Mouse (Mus musculus) large intestine, adult 2 months (tissue): ENCODE measurements around the gene Hist1h2ao. TPM values are rescaled to one million over a fixed set of nuclear protein-coding genes. Genes with fewer than 3 reads are reported as not detected.
A peak's percentile ranks its signal among the peaks of the same experiment; 100 is the strongest.
"Not testable (repeated sequence)": the region's sequence is repeated elsewhere in the genome, so short reads cannot be mapped to it uniquely, and the experiment has no call there.

Source experiments
- DNase-seq: peaks from one replicate; pipeline ENCODE4 v3.0.0-alpha.2; 2012; ENCODE audit warnings: low read depth, low spot score
- WGBS: fragments of 180-500 bp; shearing (Covaris S2); methylation state at CpG from one replicate; pipeline ENCODE4 v1.1.7; 2018; 5-methylcytosine and 5-hydroxymethylcytosine counted together
- polyA plus RNA-seq: library from polyadenylated mRNA; depleted of rRNA; stranded (reverse); fragments of >200 nt; gene quantifications from 2 replicates; pipeline ENCODE4 v1.2.3, GENCODE M21; 2012; rRNA removed

Gene Hist1h2ao
- polyA plus RNA-seq: not detected in 2 replicates

DNA sequence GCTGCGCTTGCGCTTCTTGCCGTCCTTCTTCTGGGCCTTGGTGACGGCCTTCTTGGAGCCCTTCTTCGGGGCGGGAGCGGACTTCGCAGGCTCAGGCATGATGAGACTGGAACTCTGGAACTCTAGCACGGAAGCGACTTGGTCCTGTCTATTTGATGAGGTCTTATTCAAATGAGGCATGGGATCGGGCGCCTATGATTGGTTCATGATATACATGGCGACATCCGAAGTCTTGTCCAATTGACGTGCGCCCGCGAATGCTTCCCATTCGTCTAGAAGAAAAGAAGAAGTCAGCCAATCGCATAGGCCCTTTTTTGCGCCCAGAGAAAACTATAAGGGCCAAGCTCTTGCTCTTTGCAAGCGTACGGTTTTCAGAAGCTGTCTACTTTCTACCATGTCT lies at the start of gene Hist1h2ao, which contains the start of gene Hist1h2bq:
Gene Hist1h2ao (plus strand): TSS at position 393 of the 400 bp plus-strand sequence.
Gene Hist1h2bq (minus strand): TSS at position 125 of the 400 bp plus-strand sequence.
- not testable (repeated sequence) for DNase-seq
- WGBS: no CpG with 5 or more reads among the region's 23 CpGs

DNA sequence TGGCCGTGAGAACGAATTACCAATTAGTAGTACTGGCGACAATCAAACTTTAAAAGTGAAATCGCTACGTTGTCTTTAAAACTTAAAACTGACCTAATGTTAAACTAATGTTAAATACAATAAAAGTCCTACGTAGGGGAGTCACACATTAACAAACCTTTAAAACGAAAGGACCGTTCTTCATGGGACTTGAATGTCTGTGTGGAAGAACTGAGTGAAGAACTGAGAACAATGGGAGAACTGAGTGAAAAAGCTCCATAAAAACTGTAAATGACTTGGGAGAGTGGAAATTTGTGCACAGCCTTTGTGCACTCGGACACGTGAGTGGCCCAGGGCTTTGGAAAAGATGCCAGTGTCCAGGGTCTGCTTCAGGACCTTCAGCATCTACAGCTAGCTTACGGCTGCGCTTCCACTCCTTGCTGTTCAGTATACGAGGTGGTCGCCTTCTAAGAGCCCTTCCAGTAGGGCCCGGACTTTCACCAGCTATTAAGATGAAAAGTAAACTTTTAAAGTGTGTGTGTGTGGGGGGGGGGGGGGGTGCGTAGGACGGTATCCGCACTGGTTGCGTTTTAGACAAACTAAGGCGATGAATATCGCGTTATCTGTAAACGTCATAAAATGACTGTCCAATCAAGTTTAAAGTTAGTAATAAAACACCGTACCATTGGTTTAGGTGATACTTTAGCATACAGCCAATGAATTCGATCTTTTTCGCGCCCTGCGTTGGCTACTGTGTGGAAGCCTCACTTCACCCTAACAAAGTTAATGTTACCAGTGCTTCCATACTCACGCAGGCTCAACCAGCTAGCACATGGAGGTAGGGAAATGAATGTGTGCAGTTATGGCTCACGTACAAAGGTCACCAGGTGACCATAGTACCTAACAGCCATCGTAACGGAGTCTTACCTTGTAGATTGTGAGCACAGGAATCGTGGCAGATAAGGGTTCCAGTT lies 31.2 kb upstream of the Hist1h2ao start:
- under 1% methylated on average over 33 of the region's 33 CpGs for WGBS
- peak; percentile 83 for DNase-seq

DNA sequence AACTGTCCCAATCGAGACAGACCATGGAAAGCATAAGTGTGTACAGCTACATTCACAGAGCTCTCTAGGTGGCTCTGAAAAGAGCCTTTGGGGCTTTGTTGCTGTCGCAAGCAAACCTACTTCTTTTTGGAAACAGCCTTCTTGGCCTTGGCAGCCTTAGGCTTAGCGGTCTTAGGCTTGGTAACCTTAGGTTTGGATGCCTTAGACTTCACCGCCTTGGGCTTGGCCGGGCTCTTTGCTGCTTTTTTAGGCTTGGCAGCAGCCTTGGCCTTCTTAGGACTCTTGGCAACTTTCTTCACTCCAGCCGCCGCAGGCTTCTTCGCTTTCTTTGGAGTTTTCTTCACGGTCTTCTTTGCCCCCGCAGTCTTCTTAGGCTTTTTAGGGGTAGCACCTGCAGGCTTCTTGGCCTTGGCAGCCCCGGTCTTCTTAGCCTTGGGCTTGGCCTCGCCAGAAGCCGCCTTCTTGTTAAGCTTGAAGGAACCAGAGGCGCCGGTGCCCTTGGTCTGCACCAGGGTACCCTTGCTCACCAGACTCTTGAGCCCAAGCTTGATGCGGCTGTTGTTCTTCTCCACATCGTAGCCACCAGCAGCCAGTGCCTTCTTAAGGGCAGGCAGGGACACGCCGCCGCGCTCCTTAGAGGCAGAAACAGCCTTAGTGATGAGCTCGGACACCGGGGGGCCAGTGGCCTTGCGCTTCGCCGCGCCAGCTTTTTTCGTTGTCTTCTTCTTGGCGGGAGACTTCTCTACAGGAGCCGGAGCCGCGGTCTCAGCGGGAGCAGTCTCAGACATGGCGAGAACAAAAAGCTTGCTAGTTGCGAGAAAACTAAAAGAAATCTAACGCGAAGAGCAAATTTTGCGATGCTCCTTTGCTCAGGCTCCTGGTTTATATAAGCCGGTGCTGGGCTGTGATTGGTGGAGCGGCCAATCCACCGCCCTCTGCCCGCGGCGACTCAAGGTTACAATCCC lies 30.2 kb upstream of the Hist1h2ao start, which contains the start of gene Hist1h1b:
Gene Hist1h1b (minus strand): TSS at position 859 of the 965 bp plus-strand sequence.
- no peak for DNase-seq
- under 1% methylated on average over 44 of the region's 44 CpGs for WGBS

DNA sequence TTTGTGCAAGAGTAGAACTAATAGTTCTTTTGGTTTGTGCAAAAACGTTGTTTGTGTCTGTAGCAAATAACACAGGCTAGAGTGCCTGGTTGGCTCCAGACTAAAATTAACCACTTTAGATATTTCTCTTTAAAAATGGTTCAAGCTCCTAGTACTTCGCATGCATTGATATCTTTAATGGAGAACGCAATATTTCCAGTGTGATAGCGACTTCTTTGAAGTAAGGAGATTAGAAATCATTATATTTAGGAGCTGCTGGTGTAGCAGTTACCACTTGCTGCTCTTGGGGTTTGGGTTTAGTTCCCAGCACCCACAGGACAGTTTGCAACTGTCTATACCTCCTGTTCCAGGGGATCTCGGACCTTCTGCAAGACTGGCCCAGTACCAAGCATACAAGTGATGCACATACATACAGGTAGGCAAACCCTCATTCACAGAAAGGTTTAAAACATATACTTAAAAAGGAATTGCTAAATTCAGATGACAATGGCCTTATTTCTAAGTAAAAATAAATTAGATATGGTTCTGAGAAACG lies 29.2 kb upstream of the Hist1h2ao start:
- 43% methylated on average over 6 of the region's 6 CpGs for WGBS
- no peak for DNase-seq

DNA sequence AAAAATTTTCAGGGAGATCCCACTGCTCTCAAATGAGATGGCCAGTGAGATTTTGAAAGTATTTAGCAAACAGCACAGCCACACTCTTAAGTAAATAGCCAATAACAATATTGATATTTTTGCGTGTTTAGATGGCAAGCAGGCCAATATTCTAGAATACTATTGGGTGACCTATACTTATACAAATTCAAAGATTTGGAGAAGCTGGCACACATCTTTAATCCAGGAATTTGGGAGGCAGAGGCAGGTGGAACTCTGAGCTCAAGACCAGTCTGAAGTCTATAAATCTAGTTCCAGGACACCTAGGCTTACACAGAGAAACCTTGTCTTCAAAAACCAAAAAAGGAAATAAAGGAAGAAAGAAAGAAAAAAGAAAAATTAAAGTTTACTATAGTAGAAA lies 28.6 kb upstream of the Hist1h2ao start:
- no peak for DNase-seq
- WGBS: 89% methylated on average over 1 of the region's 1 CpGs

DNA sequence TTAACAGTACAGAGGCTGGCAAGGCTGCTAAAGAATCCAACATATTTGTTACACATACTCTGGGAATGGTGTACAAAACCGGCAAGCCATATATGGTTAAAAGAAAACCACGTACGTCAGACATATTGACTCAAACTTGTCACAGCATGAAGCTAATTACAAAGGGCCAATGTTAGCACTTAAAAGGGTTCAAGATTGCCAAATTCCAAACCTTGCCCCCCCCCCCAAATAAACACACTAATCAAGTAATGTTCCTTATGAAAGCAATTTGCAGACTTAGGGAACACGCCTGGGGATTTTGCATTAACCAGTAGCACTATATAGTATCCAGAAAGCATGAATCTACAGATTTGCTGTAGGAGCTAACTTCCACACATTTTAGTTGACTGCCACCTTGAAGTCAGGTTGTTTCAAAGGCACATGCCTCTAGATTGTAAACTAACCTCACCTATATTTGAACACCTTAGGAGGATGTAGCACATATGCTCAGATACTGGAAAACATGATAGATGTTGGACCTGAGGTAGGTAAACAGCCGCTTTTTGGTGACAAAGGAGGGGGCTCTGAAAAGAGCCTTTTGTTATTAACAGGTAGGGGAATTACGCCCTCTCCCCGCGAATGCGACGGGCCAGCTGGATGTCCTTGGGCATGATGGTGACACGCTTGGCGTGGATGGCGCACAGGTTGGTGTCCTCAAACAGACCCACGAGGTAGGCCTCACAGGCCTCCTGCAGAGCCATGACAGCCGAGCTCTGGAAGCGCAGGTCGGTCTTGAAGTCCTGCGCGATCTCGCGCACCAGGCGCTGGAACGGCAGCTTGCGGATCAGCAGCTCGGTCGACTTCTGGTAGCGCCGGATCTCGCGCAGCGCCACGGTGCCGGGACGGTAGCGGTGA lies 27.7 kb upstream of the Hist1h2ao start:
- not testable (repeated sequence) for DNase-seq
- WGBS: 1% methylated on average over 15 of the region's 35 CpGs

DNA sequence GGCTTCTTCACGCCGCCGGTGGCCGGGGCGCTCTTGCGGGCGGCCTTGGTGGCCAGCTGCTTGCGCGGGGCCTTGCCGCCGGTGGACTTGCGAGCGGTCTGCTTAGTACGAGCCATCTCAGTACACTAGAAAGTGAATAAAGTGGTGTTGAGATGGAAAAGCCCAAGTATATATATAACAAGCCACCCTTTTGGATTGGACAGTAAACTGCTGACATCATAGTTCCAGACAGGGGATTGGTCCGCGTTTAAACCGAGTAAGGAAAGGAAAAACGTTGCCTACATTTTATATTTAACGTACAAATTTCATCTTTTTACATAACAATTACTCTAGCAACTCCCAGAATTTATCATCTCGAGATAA lies 27.0 kb upstream of the Hist1h2ao start, which contains the start of gene Hist1h3i:
Gene Hist1h3i (minus strand): TSS at position 116 of the 363 bp plus-strand sequence.
- peak; percentile 78 for DNase-seq
- under 1% methylated on average over 17 of the region's 20 CpGs for WGBS

DNA sequence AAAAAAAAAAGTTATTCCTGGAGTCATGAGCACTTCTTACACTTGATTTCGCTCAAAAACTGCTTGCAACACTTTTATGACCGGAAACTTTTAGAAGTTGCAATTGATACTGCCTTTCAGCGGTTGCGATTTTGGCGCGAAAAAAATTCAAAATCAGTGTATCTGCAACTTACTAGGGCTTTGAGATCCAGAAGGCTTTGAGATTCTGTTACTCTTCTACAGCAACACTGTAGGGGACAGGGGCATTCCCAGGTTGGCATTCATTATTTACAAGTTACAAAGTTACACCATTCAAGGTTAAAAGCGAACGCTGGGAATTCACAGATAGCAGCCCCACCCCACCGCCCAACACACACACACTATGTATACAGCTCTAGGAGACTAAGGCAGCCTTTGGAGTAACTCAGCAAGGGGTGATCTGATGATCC lies 26.5 kb upstream of the Hist1h2ao start:
- WGBS: 3% methylated on average over 9 of the region's 9 CpGs
- no peak for DNase-seq

DNA sequence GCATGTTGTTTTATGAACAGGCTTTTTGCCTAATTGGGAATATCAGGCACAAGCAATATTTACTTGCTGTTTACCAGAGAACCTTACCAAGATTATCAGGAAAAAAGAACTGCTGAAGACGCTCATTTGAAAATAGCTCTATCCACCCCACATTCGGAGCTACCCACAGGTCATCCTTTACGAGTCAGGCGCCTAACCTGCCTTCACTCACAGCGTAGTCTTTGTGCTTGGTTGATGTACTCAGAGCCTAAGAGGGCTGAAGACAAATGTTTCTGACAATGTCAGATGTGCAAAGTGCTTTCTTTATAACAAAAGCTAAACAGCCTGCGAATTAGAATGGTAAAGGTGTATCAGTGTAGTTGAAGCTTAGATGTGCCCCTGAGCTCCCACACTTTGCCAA lies 26.0 kb upstream of the Hist1h2ao start:
- 47% methylated on average over 6 of the region's 6 CpGs for WGBS
- DNase-seq: no peak

DNA sequence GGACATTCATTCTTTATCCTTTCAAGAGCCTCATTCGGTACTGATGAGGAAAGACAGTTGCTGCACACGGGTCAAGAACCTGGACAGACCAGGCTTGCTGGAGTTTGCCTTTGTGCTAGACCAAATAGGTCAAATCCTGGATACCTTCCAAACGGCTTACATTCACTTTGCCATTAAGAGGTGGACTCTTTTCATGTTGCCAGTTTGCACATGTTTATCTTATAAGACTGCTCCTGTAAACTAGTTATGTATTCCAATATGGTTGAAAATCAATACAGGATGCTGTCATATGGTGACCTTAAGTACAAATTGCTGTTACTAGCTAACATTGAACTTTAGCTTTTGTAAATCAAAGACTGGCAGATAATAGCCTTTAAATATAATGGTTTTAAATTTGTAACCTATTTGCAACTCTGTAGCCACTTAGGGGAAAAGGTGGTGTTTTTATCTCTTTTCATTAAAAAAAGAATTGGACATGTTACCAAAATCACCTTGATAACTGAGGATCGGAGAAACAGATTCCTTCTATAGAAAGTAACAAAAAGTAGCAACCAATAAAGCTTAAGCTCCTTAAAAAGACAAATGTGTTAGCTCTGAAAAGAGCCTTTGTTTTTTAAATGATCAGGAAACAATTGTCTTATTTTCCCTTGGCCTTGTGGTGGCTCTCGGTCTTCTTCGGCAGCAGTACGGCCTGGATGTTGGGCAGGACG lies 23.9 kb upstream of the Hist1h2ao start:
- no peak for DNase-seq
- WGBS: 10% methylated on average over 8 of the region's 8 CpGs

DNA sequence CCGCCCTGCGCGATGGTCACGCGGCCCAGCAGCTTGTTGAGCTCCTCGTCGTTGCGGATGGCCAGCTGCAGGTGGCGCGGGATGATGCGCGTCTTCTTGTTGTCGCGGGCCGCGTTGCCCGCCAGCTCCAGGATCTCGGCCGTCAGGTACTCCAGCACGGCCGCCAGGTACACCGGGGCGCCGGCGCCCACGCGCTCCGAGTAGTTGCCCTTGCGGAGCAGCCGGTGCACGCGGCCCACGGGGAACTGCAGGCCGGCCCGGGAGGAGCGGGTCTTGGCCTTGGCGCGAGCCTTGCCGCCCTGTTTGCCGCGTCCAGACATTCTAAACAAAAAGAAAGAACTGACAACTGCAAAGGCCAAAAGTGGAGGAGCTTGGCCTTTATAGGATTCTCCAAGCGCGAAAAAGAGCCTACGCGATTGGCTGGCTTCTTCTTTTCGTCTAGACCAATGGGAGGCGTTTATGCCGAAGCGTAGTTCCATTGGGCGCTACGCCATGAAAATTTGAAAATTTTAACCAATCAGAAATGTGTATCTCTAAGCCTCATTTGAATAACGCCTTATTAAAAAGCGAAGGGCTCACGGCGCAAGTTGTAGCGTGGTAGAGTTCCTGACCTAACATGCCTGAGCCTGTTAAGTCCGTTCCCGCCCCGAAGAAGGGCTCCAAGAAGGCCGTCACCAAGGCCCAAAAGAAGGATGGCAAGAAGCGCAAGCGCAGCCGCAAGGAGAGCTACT lies 23.2 kb upstream of the Hist1h2ao start, which contains the start of the genes Hist1h2an and Hist1h2bp:
Gene Hist1h2an (minus strand): TSS at position 320 of the 731 bp plus-strand sequence.
Gene Hist1h2bp (plus strand): TSS at position 563 of the 731 bp plus-strand sequence.
- DNase-seq: peak; percentile 86
- under 1% methylated on average over 40 of the region's 63 CpGs for WGBS

DNA sequence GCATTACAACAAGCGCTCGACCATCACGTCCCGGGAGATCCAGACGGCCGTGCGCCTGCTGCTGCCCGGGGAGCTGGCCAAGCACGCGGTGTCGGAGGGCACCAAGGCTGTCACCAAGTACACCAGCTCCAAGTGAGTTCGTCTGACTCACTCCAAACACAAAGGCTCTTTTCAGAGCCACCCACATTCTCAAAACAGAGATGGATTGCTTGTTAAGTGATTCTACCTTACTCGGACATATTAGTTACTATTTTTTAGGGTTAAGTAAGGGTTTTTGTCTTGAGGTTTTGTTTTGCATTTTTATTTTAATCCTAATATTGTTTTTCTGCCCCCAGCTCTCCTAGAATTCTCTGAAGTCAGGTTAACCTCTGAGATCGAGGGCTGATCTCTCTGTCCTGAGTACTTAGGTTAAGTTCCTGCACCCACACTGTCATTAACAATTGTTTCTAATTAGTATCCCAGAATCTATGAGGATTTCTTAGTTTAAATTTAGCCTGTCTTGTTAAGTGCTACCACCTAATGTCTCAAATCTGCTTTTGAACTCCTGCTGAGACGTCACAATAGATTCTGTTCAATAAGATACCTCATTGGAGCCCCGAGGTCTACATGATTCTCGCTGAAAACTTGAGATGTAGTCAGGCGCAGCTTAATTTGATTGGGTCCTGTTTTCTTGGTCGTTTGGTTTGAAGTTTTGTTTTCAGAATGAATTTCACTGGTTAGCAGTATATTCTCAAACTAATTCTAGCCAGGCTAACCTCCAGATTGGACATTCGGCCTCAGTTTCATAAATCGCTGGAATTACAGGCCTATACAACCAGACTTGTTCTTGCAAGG lies 22.3 kb upstream of the Hist1h2ao start:
- no peak for DNase-seq
- WGBS: 37% methylated on average over 17 of the region's 21 CpGs

DNA sequence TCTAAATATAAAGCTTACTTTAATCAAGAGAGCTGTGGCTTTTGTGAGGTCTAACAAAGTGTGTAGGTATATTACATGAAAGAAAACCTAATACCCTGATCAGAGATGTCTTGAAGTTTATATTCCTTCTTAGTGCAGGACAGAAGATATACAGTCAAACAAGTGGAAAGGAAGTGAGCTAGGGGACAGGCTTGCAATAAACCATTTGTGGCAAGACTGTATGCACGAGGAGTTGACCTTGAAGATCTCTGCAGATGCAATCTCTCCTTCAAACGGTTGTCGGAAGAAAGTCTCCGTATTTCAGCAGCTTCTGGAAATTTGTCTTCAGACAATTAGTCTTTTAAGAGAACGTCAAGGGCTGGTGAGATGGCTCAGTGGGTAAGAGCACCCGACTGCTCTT lies 20.3 kb upstream of the Hist1h2ao start:
- 65% methylated on average over 6 of the region's 6 CpGs for WGBS
- DNase-seq: no peak

DNA sequence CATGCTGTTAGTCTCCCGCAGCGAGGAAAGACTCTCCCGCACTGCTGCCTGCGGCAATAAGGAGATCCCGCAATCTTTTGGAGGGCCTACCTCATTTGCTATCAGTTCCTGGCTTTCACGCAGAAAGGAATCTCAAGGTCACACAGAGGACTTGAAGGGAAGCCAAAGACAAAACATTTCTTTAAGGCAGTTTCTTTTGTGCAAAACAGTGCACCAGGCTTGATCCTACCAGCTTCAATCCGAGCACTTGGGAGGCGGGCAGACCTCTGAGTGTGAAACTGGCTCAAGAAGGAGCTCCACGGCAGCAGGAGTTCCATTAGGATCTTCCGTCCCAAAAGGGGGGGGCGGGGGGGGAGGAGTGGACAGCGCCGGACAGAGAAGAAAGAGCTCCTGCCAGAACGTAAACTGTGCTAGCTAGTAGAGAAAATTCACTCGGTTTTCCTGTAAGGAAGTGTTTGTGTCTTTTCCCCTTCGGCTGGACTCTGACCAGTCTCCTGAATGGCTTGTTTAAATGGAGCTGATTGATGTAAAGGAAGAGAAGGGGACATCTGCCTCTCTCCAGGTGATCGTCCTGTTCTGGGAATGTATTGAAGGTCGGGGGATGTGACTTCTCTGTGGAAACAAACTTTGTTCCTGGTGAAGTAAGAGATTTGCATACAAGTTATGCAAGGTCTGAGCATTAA lies 19.5 kb upstream of the Hist1h2ao start:
- no peak for DNase-seq
- 14% methylated on average over 18 of the region's 18 CpGs for WGBS

DNA sequence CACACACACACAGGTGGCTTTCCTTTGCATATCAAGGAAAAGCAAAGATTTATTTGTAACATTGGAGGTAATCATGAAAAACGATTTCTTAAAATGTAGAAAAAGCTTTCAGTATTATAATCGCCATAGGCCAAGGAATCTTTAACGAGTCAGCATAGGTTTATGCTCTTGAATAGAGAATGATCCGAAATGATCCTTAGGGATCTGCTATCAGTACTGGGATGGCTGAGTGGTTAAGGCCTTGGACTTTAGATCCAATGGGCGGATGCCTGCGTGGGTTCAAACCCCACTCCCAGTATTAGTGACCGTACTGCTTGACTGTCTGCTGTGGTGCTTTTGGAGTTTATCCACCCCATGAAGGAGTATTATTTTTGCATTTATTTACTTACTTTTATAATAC lies 14.7 kb upstream of the Hist1h2ao start:
- WGBS: 92% methylated on average over 7 of the region's 7 CpGs

DNA sequence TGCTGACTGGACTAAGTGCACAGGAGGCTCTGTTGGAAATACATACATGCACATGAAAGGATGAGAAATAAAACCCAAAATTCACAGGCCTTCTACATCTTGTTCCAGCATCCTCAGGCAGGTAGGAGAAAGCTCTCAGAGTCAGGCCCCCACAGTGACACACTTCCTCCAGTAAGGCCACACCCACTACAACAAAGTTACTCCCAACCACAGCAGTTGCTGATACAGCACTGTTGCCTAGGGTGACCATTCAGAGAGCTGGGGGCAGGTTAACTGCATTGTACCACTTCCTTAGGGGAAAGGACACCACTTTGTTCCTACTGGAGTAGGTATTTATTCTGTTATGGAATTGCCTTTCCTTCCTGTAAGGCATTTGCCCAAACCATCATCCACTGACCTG lies 13.1 kb upstream of the Hist1h2ao start:
- DNase-seq: not testable (repeated sequence)

More for the DNA sequence above, 14.7 kb upstream of the Hist1h2ao start:
- no peak for DNase-seq
